Mouse (Mus musculus): ENCODE results near the gene Yod1. TPM values are rescaled to one million over a fixed set of nuclear protein-coding genes. Genes with fewer than 3 reads are reported as not detected.

Gene Yod1
- total RNA-seq, 2 experiments from 2014 or later = 11.1 to 12.0 TPM

DNA sequence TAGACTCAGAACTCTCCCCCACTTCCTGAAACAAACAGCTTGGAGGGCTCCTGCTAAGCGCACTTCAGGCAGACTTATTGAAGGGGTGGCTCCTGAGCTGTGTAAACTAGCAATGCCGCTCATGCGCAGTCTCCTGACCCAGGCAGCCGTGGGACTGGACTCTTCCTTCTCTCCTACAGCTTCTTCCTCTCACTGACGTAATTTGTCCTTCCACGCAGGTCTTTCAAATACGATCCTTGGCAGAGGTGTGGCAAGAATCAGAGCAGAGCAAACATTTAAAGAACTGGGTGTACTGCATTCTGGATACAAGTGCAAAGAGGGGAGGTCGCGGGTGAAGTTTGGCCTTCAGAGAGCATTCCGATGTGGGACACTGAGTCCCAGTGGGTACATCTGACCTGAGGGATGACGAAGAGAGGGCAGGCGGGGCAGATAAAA, 46.9 kb downstream of the Yod1 start:
- DNase-seq = no peak
- intact Hi-C loops (cut with DNase I) = no loop called here

DNA sequence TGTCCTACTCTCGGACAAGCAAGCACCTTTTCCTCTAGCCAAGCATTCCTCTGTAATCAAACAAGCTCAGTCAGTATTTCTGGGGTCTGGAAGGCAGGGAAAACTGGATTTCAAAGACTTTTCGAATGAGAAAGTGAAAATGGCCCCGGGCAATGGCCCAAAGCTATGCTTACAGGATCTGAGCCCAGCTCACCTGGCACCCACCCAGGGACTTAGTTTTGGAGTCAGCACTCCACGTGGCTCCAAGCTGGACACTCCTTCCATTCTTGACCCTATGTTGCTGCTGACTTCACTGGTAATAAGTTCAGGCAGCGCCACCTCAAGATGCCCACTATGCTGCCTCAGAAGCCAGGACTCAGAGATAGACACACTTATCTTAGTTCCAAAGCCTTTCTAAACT, 49.9 kb downstream of the Yod1 start:
- intact Hi-C loops (cut with DNase I) = no loop called here

DNA sequence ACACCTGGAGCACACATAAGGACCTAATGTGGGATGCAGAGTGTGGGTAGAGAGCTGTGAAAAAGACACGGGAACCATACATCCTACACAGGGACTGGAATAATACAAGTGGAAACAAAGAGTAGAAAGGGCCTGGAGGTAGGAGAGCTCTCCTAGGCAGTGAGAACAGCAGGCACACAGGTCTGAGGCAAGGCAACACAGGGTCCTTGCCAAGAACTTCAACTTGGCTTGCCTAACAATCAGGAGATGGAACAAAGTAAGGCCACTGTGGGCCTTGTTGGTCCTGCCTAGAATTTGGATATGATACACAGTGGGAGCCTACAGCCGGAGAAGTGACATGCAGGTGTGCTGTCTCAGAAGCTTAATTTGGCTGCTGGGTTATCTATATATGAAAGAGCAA, 52.8 kb downstream of the Yod1 start:
- intact Hi-C loops (cut with DNase I) = no loop called here
- no peak for DNase-seq

More for the DNA sequence above, 49.9 kb downstream of the Yod1 start:
- no peak for DNase-seq

DNA sequence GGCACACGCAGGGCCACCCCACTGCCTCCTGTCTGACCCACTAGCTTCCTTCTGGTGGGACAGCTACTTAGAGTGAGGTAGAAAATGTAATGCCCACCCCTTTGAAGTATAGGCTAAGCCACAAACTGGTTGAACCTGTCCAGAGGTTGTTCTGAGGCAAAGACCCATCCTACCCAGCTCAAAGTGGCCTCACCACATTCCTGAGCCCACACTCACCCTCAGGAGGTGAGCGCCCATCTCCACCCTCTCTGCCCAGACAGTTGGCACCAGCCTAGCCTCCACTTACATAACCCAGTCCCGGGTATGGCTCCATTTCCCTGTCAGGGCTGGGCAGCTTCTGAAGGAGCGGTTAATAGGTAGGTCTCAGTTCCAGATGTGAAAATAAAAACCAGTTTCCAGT, 53.4 kb downstream of the Yod1 start:
- no peak for DNase-seq
- intact Hi-C loops (cut with DNase I) = no loop called here

DNA sequence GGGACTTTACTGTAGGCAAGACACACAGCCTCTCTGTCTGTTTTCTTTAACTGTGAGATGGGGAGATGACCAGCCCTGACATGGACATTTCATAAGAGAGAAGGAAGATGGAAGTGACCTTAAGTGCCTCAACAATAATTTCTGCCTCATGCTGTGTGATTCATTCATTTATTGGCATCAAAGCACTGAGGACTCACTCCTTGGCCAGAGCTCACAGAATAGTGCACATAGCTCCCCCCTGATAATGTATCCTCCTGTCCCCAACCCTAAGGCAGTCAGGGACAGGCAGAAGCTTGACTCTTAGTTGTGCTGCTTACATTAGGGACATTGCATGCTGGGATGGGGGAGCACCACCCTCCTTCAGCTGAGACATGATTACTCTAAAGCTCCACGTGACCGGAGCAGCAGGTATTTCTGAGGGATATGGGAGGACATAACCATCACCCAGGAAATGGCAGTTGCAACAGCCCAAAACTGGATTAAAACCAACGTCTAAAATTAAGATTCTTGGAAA, 53.9 kb downstream of the Yod1 start:
- intact Hi-C loops (cut with DNase I) = no loop called here
- no peak for DNase-seq

Other genes starting within 250 kb of the Yod1 start
- not detected for gene Zp3r, start 87.7 kb upstream of the Yod1 start, total RNA-seq (2021)
- gene C4bp, start 55.7 kb upstream of the Yod1 start, total RNA-seq (2021) = not detected
- gene Gm29427, start 1.5 kb upstream of the Yod1 start, total RNA-seq (2021) = not detected
- 10 to 100 TPM; 52.4 to 53.6 TPM for gene Pfkfb2, start 11.9 kb downstream of the Yod1 start, total RNA-seq (2021)
- gene AA986860, start 14.6 kb downstream of the Yod1 start, total RNA-seq (2021) = under 1 TPM; 0.30 to 0.38 TPM
- gene Fcamr, start 83.6 kb downstream of the Yod1 start, total RNA-seq (2021) = not detected
- gene Pigr, start 109.4 kb downstream of the Yod1 start, total RNA-seq (2021) = not detected
- 1 to 10 TPM in 1 of 2 experiments, not detected in 1; 1.1 TPM for gene Fcmr, start 148.3 kb downstream of the Yod1 start, total RNA-seq (2021)
- not detected for gene Il24, start 170.1 kb downstream of the Yod1 start, total RNA-seq (2021)
- not detected for gene Il20, start 194.1 kb downstream of the Yod1 start, total RNA-seq (2021)
- not detected for gene Il19, start 222.8 kb downstream of the Yod1 start, total RNA-seq (2021)

All from left cerebral cortex, postnatal 4 days (tissue).